Mouse (Mus musculus) limb, embryonic 13.5 days (tissue): ENCODE results near the gene Synrg. TPM values are rescaled to one million over a fixed set of nuclear protein-coding genes. Genes with fewer than 3 reads are reported as not detected.

Source experiments
- polyA plus RNA-seq: library from polyadenylated mRNA; unstranded; fragments of >200 nt; fragmentation: Nextera tagmentation; extraction: Ambion mirVana; gene quantifications from 2 replicates; pipeline ENCODE4 v1.2.1, GENCODE M21; 2015

The Synrg gene
- polyA plus RNA-seq, 1 experiment from 2014 or later, result 8.8 TPM

Other genes starting within 250 kb of the Synrg start
- gene Wfdc21, start 217.5 kb upstream of the Synrg start, polyA plus RNA-seq, result not detected in 2 replicates
- gene Heatr6, start 210.7 kb upstream of the Synrg start, polyA plus RNA-seq, result 34.4 and 35.5 TPM in 2 replicates
- not detected in 2 replicates for gene Hnf1b, start 114.4 kb upstream of the Synrg start, polyA plus RNA-seq
- 40.9 and 41.1 TPM in 2 replicates for gene Ddx52, start 22.4 kb upstream of the Synrg start, polyA plus RNA-seq
- 16.0 and 16.8 TPM in 2 replicates for gene Dusp14, start 104.8 kb downstream of the Synrg start, polyA plus RNA-seq
- gene Tada2a, start 165.2 kb downstream of the Synrg start, polyA plus RNA-seq, result 46.3 and 47.3 TPM in 2 replicates
- gene Acaca, start 165.2 kb downstream of the Synrg start, polyA plus RNA-seq, result 18.1 and 19.7 TPM in 2 replicates
- gene Gm11437, start 203.0 kb downstream of the Synrg start, polyA plus RNA-seq, result not detected in 2 replicates